Mouse (Mus musculus) thymus, adult 2 months (tissue): ENCODE data around the gene Ahr. TPM values are rescaled to one million over a fixed set of nuclear protein-coding genes. Genes with fewer than 3 reads are reported as not detected.

ENCODE experiments used
- DNase-seq: peaks from one replicate; pipeline ENCODE4 v3.0.0; 2021
- H3K27ac ChIP-seq: fragments of 200-500 bp; 2 replicates; pipeline ENCODE4 v1.5.1; 2012; ENCODE audit warnings: low read length, control low read depth; ENCODE audit not compliant: control insufficient read depth, insufficient read depth
- H3K27me3 ChIP-seq: fragments of 200-500 bp; 2 replicates; pipeline ENCODE4 v1.6.1; 2012; ENCODE audit warnings: mild to moderate bottlenecking, low read length, moderate library complexity, mixed read lengths; ENCODE audit not compliant: control insufficient read depth, insufficient read depth
- H3K36me3 ChIP-seq: fragments of 200-500 bp; 2 replicates; pipeline ENCODE4 v1.6.1; 2012; ENCODE audit warnings: mild to moderate bottlenecking, low read length, moderate library complexity; ENCODE audit not compliant: control insufficient read depth, insufficient read depth
- H3K4me1 ChIP-seq: fragments of 200-500 bp; replicated peaks from 2 replicates; pipeline ENCODE4 v1.6.1; 2012; ENCODE audit warnings: low read length; ENCODE audit not compliant: control insufficient read depth, insufficient read depth
- H3K4me3 ChIP-seq: fragments of 200-500 bp; 2 replicates; pipeline ENCODE4 v1.5.1; 2012; ENCODE audit warnings: mild to moderate bottlenecking, low read length, control low read depth, moderate library complexity; ENCODE audit not compliant: control insufficient read depth, insufficient read depth
- CTCF ChIP-seq: fragments of 200-500 bp; IDR thresholded peaks from 2 replicates; pipeline ENCODE4 v1.5.1; 2012; ENCODE audit warnings: mild to moderate bottlenecking, control low read depth, low read length, moderate library complexity, borderline replicate concordance; ENCODE audit not compliant: control insufficient read depth, poor library complexity, insufficient read depth; ENCODE audit errors: extremely low read depth
- POLR2A ChIP-seq: fragments of 200-500 bp; IDR thresholded peaks from 2 replicates; pipeline ENCODE4 v1.6.1; 2012; ENCODE audit warnings: mild to moderate bottlenecking, low read length, control low read depth, moderate library complexity; ENCODE audit not compliant: control insufficient read depth, poor library complexity, insufficient read depth; ENCODE audit errors: extremely low read depth
- WGBS: fragments of 180-500 bp; shearing (Covaris S2); methylation state at CpG from one replicate; pipeline ENCODE4 v1.1.7; 2018; 5-methylcytosine and 5-hydroxymethylcytosine counted together
- polyA plus RNA-seq: library from polyadenylated mRNA; depleted of rRNA; stranded (reverse); fragments of >200 nt; gene quantifications from 2 replicates; pipeline ENCODE4 v1.2.3, GENCODE M21; 2012

Ahr gene
- polyA plus RNA-seq, 1 experiment, result 4.9 TPM

DNA sequence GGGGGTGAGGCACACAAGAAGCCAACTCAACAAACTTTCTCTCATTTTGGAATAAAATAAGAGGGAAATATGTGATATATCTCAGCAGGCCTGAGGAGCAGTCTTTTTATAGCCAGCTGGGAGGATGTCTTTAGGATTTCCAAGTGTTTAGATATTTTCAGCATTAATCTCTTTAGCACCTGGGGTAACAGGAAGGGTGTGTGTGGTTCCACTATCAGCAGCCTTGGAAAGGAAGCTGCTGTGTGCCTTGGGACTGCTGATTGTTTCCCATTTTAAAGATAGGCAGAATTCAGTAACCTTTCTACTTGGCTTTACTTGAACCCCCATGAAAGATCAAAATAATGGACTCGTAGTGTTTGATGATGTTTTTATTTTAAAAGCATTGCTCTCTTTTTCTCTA, 71.4 kb downstream of the Ahr start:
- 84% methylated on average over 1 of the region's 1 CpGs for WGBS
- Histone ChIP-seq H3K27me3 (no peaks in the 10 kb centered on the region), H3K27ac (no peak overlapping the region), H3K4me1 (no peaks in the 10 kb centered on the region), H3K36me3 (no peaks in the 10 kb centered on the region), H3K4me3 (no peak overlapping the region)
- DNase-seq, result no peak
- no peak for TF ChIP-seq POLR2A
- TF ChIP-seq CTCF, result no peak

GRCm38 (mm10) chr12:35462667-35463066, 72.2 kb downstream of the Ahr start:
- Histone ChIP-seq H3K4me3 (no peak overlapping the region), H3K4me1 (no peaks in the 10 kb centered on the region), H3K27me3 (no peaks in the 10 kb centered on the region), H3K36me3 (no peaks in the 10 kb centered on the region), H3K27ac (no peak overlapping the region)
- no peak for TF ChIP-seq POLR2A
- TF ChIP-seq CTCF, result no peak
- 69% methylated on average over 6 of the region's 6 CpGs for WGBS
- no peak for DNase-seq

DNA sequence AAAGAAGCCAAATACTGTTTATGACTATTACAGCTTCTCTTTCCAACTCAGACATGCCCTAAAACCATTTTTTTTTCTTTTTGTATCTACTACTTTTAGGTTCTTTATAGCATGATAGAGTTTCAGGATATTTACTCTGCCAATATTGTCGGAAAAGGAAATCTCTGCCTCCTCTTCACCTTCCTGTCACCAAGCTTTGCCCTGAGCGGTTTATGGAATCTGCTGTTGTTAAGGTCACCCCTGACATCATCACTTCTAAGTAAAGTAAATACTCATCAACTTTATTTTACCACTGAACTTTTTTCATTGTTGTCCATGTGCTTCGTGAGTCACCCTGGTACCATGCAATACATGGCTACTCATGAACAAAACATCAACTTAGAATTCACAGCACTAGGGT, 75.2 kb downstream of the Ahr start:
- no peak for TF ChIP-seq POLR2A
- DNase-seq, result no peak
- WGBS, result 97% methylated on average over 3 of the region's 3 CpGs
- no peak overlapping the region for H3K27ac ChIP-seq
- no peaks in the 10 kb centered on the region for H3K36me3 ChIP-seq
- H3K27me3 ChIP-seq, result no peaks in the 10 kb centered on the region
- no peaks in the 10 kb centered on the region for H3K4me1 ChIP-seq
- no peak overlapping the region for H3K4me3 ChIP-seq
